Mouse (Mus musculus) lung, postnatal 0 days (tissue): ENCODE data around the gene Aqp9.

Source experiments
- CTCF ChIP-seq: IDR thresholded peaks from 2 replicates; pipeline ENCODE4 v1.5.1; 2016; ENCODE audit warnings: antibody characterized with exemption, mild to moderate bottlenecking
- EP300 ChIP-seq: IDR thresholded peaks from 2 replicates; pipeline ENCODE4 v1.6.1; 2016; ENCODE audit warnings: antibody characterized with exemption, mild to moderate bottlenecking, control low read depth

GRCm38 (mm10) chr9:71217793-71218095, 49.3 kb upstream of the Aqp9 start:
- TF ChIP-seq CTCF (no peak), EP300 (no peak)
